Comparison of ENCODE assay signal across 9 mouse cellular contexts in genomic region chr3:88334902-88335435, GRCm38 (mm10). TPM values are rescaled to one million over a fixed set of nuclear protein-coding genes. Genes with fewer than 3 reads are reported as not detected.
A peak's percentile ranks its signal among the peaks of the same experiment; 100 is the strongest.
DNase-seq lines count a peak whose midpoint lies in the region; ATAC-seq lines count a peak whose summit lies in the region.
"Had no signal": no experiment of that assay in that cellular context is flagged by ENCODE, and none has a peak within 500 bp of the region (broad histone marks: within the 10 kb centered on the region; RNA-seq: fewer than 3 reads in every experiment).

No protein-coding gene starts in this region.

- peak overlapping the region; percentile 80 for H3K9ac ChIP-seq in kidney, embryonic 16.5 days (replicated peaks; ENCODE audit: low read length)
- H3K9ac ChIP-seq in hindbrain, embryonic 14.5 days, result peak overlapping the region; percentile 87
- peak overlapping the region; percentile 92 for H3K9ac ChIP-seq in midbrain, embryonic 14.5 days (replicated peaks; ENCODE audit: low read length)

- H3K4me1 ChIP-seq in kidney, embryonic 16.5 days (ENCODE audit: insufficient read depth, low read length), result peaks cover 28% of the 10 kb centered on the region
- H3K4me1 ChIP-seq in brown adipose tissue, adult 24 weeks (ENCODE audit: control insufficient read depth, insufficient read depth, insufficient read length, low read length), result peaks cover 12% of the 10 kb centered on the region; the same call in 1 of the 2 replicates
- peaks cover 18% of the 10 kb centered on the region for H3K4me1 ChIP-seq in hindbrain, embryonic 14.5 days (replicated peaks; ENCODE audit: control insufficient read depth, insufficient read depth, low read length)
- peaks cover 11% of the 10 kb centered on the region for H3K4me1 ChIP-seq in midbrain, embryonic 14.5 days (ENCODE audit: control insufficient read depth, insufficient read depth, low read length)

- 32% methylated on average over 3 of the region's 3 CpGs for WGBS in kidney, embryonic 16.5 days
- 42% methylated on average over 3 of the region's 3 CpGs for WGBS in hindbrain, embryonic 14.5 days
- WGBS in midbrain, embryonic 14.5 days, result 44% methylated on average over 3 of the region's 3 CpGs

- H3K27ac ChIP-seq in kidney, embryonic 16.5 days (ENCODE audit: low read length), result peak overlapping the region; percentile 97
- H3K27ac ChIP-seq in brown adipose tissue, adult 24 weeks (replicated peaks; ENCODE audit: low read depth, low read length), result peak overlapping the region; percentile 74
- peak overlapping the region; percentile 95; the same call in 1 of the 2 replicates for H3K27ac ChIP-seq in hindbrain, embryonic 14.5 days
- no peak overlapping the region for H3K27ac ChIP-seq in midbrain, embryonic 14.5 days (replicated peaks; ENCODE audit: low read depth, low read length)

- peak overlapping the region; percentile 69 for H3K4me2 ChIP-seq in kidney, embryonic 16.5 days (replicated peaks; ENCODE audit: low read depth, low read length)
- peak overlapping the region; percentile 76 for H3K4me2 ChIP-seq in hindbrain, embryonic 14.5 days (replicated peaks)
- peak overlapping the region; percentile 78 for H3K4me2 ChIP-seq in midbrain, embryonic 14.5 days (ENCODE audit: low read length)

- no peak for ATAC-seq in kidney, embryonic 16.5 days (ENCODE audit: low FRiP score, low TSS enrichment)
- ATAC-seq in hindbrain, embryonic 14.5 days (ENCODE audit: low FRiP score), result no peak
- no peak for ATAC-seq in midbrain, embryonic 14.5 days (ENCODE audit: low FRiP score, low TSS enrichment)

- peak overlapping the region; percentile 87 for H3K4me3 ChIP-seq in kidney, embryonic 16.5 days (ENCODE audit: low read length)
- H3K4me3 ChIP-seq in brown adipose tissue, adult 24 weeks (ENCODE audit: insufficient read depth, low read depth, low read length), result peak overlapping the region; percentile 93
- H3K4me3 ChIP-seq in hindbrain, embryonic 14.5 days (replicated peaks; ENCODE audit: low read length), result peak overlapping the region; percentile 76
- peak overlapping the region; percentile 81 for H3K4me3 ChIP-seq in midbrain, embryonic 14.5 days (replicated peaks; ENCODE audit: low read depth, low read length)

- no peaks in the 10 kb centered on the region for H3K9me3 ChIP-seq in kidney, embryonic 16.5 days (ENCODE audit: low read length)
- H3K9me3 ChIP-seq in hindbrain, embryonic 14.5 days (ENCODE audit: control insufficient read depth, low read length), result no peaks in the 10 kb centered on the region
- no peaks in the 10 kb centered on the region for H3K9me3 ChIP-seq in midbrain, embryonic 14.5 days (ENCODE audit: control insufficient read depth, low read length)

- no peaks in the 10 kb centered on the region for H3K36me3 ChIP-seq in kidney, embryonic 16.5 days (ENCODE audit: insufficient read depth, low read length)
- H3K36me3 ChIP-seq in hindbrain, embryonic 14.5 days (replicated peaks; ENCODE audit: control insufficient read depth, insufficient read depth), result 0 out of 2 replicates have a peak, but pooled peaks cover 3% of the 10 kb centered on the region
- H3K36me3 ChIP-seq in midbrain, embryonic 14.5 days (ENCODE audit: control insufficient read depth, insufficient read depth, low read length), result no peaks in the 10 kb centered on the region

- DNase-seq in kidney, adult 11 months, result no peak
- DNase-seq in hindbrain, embryonic 14.5 days (ENCODE audit: low spot score), result no peak
- DNase-seq in midbrain, embryonic 14.5 days, result no peak
- DNase-seq in B cell, adult 2 months, result no peak
- no peak for DNase-seq in adrenal gland, postnatal 25 days
- no peak for DNase-seq in gastrocnemius, postnatal 14 days

- intact Hi-C loops in gastrocnemius, postnatal 14 days (cut with DNase I; ENCODE audit: low total_unique reads), result no loop called here

- no peaks in the 10 kb centered on the region for H3K27me3 ChIP-seq in kidney, embryonic 16.5 days (ENCODE audit: insufficient read depth, low read length)
- H3K27me3 ChIP-seq in hindbrain, embryonic 14.5 days (ENCODE audit: control insufficient read depth, insufficient read depth, low read length), result no peaks in the 10 kb centered on the region
- no peaks in the 10 kb centered on the region for H3K27me3 ChIP-seq in midbrain, embryonic 14.5 days (ENCODE audit: control insufficient read depth, insufficient read depth, low read length)

RNA-seq across cellular contexts. Expression of gene Tmem79, which starts 1.0 kb away (rescaled TPM):
- polyA plus RNA-seq in kidney, embryonic 16.5 days (2015; fragmentation: Nextera tagmentation; extraction: Ambion mirVana), result 7.8 and 7.9 TPM in 2 replicates
- 89.9 and 111 TPM in 2 replicates for polyA plus RNA-seq in brown adipose tissue, adult 24 weeks (2012; ENCODE audit: insufficient read depth, insufficient read length, missing spikeins)
- 0.67 and 0.82 TPM in 2 replicates for polyA plus RNA-seq in hindbrain, embryonic 14.5 days (2014; fragmentation: Nextera tagmentation; extraction: Ambion mirVana)
- polyA plus RNA-seq in midbrain, embryonic 14.5 days (2014; fragmentation: Nextera tagmentation; extraction: Ambion mirVana), result 1.2 and 1.7 TPM in 2 replicates
- total RNA-seq in adrenal gland, postnatal 25 days (2021), result 6.6 and 7.8 TPM in 2 replicates
- 1 to 10 TPM; 1.8 to 2.1 TPM for total RNA-seq in gastrocnemius, postnatal 14 days (2021)

RNA-seq across cellular contexts. Expression of gene Smg5, which starts 1.1 kb away (rescaled TPM):
- polyA plus RNA-seq in kidney, embryonic 16.5 days (2015; fragmentation: Nextera tagmentation; extraction: Ambion mirVana), result 54.7 and 61.8 TPM in 2 replicates
- polyA plus RNA-seq in brown adipose tissue, adult 24 weeks (2012; ENCODE audit: insufficient read depth, insufficient read length, missing spikeins), result 14.2 and 24.1 TPM in 2 replicates
- 44.2 and 47.9 TPM in 2 replicates for polyA plus RNA-seq in hindbrain, embryonic 14.5 days (2014; fragmentation: Nextera tagmentation; extraction: Ambion mirVana)
- polyA plus RNA-seq in midbrain, embryonic 14.5 days (2014; fragmentation: Nextera tagmentation; extraction: Ambion mirVana), result 50.9 and 57.0 TPM in 2 replicates
- total RNA-seq in adrenal gland, postnatal 25 days (2021), result 55.3 and 59.1 TPM in 2 replicates
- 10 to 100 TPM; 29.2 to 32.4 TPM for total RNA-seq in gastrocnemius, postnatal 14 days (2021)

RNA-seq across cellular contexts. Expression of gene Glmp, which starts 10.1 kb away (rescaled TPM):
- polyA plus RNA-seq in kidney, embryonic 16.5 days (2015; fragmentation: Nextera tagmentation; extraction: Ambion mirVana), result 273 and 278 TPM in 2 replicates
- 96.8 and 101 TPM in 2 replicates for polyA plus RNA-seq in brown adipose tissue, adult 24 weeks (2012; ENCODE audit: insufficient read depth, insufficient read length, missing spikeins)
- polyA plus RNA-seq in hindbrain, embryonic 14.5 days (2014; fragmentation: Nextera tagmentation; extraction: Ambion mirVana), result 72.7 and 81.3 TPM in 2 replicates
- 56.6 and 64.3 TPM in 2 replicates for polyA plus RNA-seq in midbrain, embryonic 14.5 days (2014; fragmentation: Nextera tagmentation; extraction: Ambion mirVana)
- total RNA-seq in adrenal gland, postnatal 25 days (2021), result 183 and 214 TPM in 2 replicates
- 10 to 100 TPM; 50.4 to 52.3 TPM for total RNA-seq in gastrocnemius, postnatal 14 days (2021)

RNA-seq across cellular contexts. Expression of gene Paqr6, which starts 29.4 kb away (rescaled TPM):
- polyA plus RNA-seq in kidney, embryonic 16.5 days (2015; fragmentation: Nextera tagmentation; extraction: Ambion mirVana), result 19.1 and 22.1 TPM in 2 replicates
- 2.1 TPM in 2 replicates for polyA plus RNA-seq in brown adipose tissue, adult 24 weeks (2012; ENCODE audit: insufficient read depth, insufficient read length, missing spikeins)
- 0.94 and 1.1 TPM in 2 replicates for polyA plus RNA-seq in hindbrain, embryonic 14.5 days (2014; fragmentation: Nextera tagmentation; extraction: Ambion mirVana)
- polyA plus RNA-seq in midbrain, embryonic 14.5 days (2014; fragmentation: Nextera tagmentation; extraction: Ambion mirVana), result 0.63 and 1.6 TPM in 2 replicates
- 1.6 and 1.9 TPM in 2 replicates for total RNA-seq in adrenal gland, postnatal 25 days (2021)
- total RNA-seq in gastrocnemius, postnatal 14 days (2021), result 1 to 10 TPM in 1 of 2 experiments, under 1 TPM in 1; 0.22 to 1.5 TPM

RNA-seq across cellular contexts. Expression of gene Bglap3, which starts 37.6 kb away (rescaled TPM):
- polyA plus RNA-seq in kidney, embryonic 16.5 days (2015; fragmentation: Nextera tagmentation; extraction: Ambion mirVana), result 0.22 and 0.71 TPM in 2 replicates
- not detected in 2 replicates for polyA plus RNA-seq in brown adipose tissue, adult 24 weeks (2012; ENCODE audit: insufficient read depth, insufficient read length, missing spikeins)
- 0.20 TPM in 1 of 2 replicates, not detected in the other for polyA plus RNA-seq in hindbrain, embryonic 14.5 days (2014; fragmentation: Nextera tagmentation; extraction: Ambion mirVana)
- polyA plus RNA-seq in midbrain, embryonic 14.5 days (2014; fragmentation: Nextera tagmentation; extraction: Ambion mirVana), result not detected in 2 replicates
- total RNA-seq in adrenal gland, postnatal 25 days (2021), result 0.79 and 2.3 TPM in 2 replicates
- total RNA-seq in gastrocnemius, postnatal 14 days (2021), result not detected
- total RNA-seq: layer of hippocampus, postnatal 14 days had no signal

Comparison
In these comparisons a context has a peak if more than half of its experiments do, and no peak if none do; other contexts are left out.
1. RNA of gene Tmem79, which starts 1.0 kb away (polyA plus RNA-seq): 89.9 to 111 TPM in brown adipose tissue, adult 24 weeks; 7.8 to 7.9 TPM in kidney, embryonic 16.5 days, 1.2 to 1.7 TPM in midbrain, embryonic 14.5 days and 0.67 to 0.82 TPM in hindbrain, embryonic 14.5 days; every median in the first group is over 10 times any median in the second.
2. Peak in every context shown above with its lines, with median percentiles within 50 percentile points of each other: H3K4me2 ChIP-seq, H3K4me3 ChIP-seq and H3K9ac ChIP-seq.